ENCODE assay signal across 8 mouse cellular contexts in the genomic region with DNA sequence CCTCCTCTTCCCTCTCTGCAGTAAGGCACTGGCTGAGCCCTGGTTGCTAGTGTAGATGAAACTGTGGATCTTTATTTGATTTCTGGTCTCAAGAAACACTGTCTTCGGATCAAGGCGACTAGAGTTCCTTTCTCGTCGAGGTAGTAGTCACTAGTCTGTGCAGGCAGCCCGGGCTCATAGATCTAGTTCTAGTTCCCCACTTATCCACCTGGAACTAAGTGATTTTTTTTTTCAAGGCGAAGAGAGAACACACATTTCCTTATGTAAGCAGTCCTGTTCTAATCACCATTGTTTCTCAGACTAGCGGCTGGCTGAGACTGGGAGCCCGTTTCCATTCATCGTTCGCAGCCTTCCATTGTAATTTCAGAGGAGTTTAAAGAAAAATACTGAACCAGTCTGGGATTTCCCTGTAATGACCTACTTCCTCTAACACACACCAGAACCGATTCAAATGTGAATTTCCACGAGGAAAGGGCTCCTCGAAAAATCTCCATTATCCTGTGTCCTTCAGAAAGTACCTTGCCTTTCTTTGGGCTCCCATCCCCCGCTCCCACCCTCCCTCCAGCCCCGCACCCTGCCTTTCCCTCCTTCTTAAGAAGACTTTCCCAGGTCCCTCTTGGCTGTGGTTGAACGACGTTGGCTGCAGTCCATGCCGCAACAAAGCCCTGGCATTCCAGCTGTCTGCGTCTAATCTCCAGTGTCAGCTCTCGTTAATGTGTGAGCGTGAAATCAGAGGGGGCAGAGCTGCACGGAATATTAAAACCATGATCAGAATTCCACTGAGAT.
DNase-seq lines count a peak whose midpoint lies in the region; ATAC-seq lines count a peak whose summit lies in the region.

No protein-coding gene starts in this region.

- intact Hi-C loops in left cerebral cortex, postnatal 36 days (cut with DNase I): loop anchor here (2.0 to 10.0 kb wide), 4 partner anchors 121 to 215 kb away; no protein-coding TSS in a partner anchor

- DNase-seq in adrenal gland, adult 18-20 months (ENCODE audit: low spot score in 2 of 2): peak; percentile 23 to 27
- peak; percentile 83 for DNase-seq in embryo, embryonic 10.5 days (ENCODE audit: low spot score)
- DNase-seq in heart, adult 18-20 months: peak; percentile 41 to 55
- DNase-seq in kidney, adult 18-20 months: peak; percentile 50
- DNase-seq in left cerebral cortex, postnatal 36 days (ENCODE audit: low spot score in 2 of 2): peak; percentile 77
- no peak for DNase-seq in spleen, postnatal 10 days (ENCODE audit: low spot score in 2 of 2)

- WGBS in midbrain, embryonic 12.5 days: under 1% methylated on average over 22 of the region's 22 CpGs
- 1% methylated on average over 22 of the region's 22 CpGs for WGBS in stomach, embryonic 15.5 days

- ATAC-seq in midbrain, embryonic 12.5 days (ENCODE audit: low FRiP score, low read depth): peak; percentile 90
- ATAC-seq in stomach, embryonic 15.5 days (ENCODE audit: insufficient read depth, low FRiP score, low read depth): peak; percentile 60; the same call in 1 of the 2 replicates

- H3K4me1 ChIP-seq in midbrain, embryonic 12.5 days: peaks cover 26% of the 10 kb centered on the region
- peaks cover 4% of the 10 kb centered on the region; the same call in 1 of the 2 replicates for H3K4me1 ChIP-seq in stomach, embryonic 15.5 days

- peak overlapping the region; percentile 54 for H3K9ac ChIP-seq in midbrain, embryonic 12.5 days (replicated peaks)
- H3K9ac ChIP-seq in stomach, embryonic 15.5 days: peak overlapping the region; percentile 19; the same call in 1 of the 2 replicates

- H3K36me3 ChIP-seq in midbrain, embryonic 12.5 days: no peaks in the 10 kb centered on the region
- no peaks in the 10 kb centered on the region for H3K36me3 ChIP-seq in stomach, embryonic 15.5 days

- peak overlapping the region; percentile 98 for H3K27ac ChIP-seq in midbrain, embryonic 12.5 days (replicated peaks)
- peak overlapping the region; percentile 87 for H3K27ac ChIP-seq in stomach, embryonic 15.5 days

- H3K9me3 ChIP-seq in midbrain, embryonic 12.5 days: no peaks in the 10 kb centered on the region
- no peaks in the 10 kb centered on the region for H3K9me3 ChIP-seq in stomach, embryonic 15.5 days

- peak overlapping the region; percentile 30 for H3K4me3 ChIP-seq in midbrain, embryonic 12.5 days
- peak overlapping the region; percentile 38 for H3K4me3 ChIP-seq in stomach, embryonic 15.5 days (replicated peaks)

- H3K27me3 ChIP-seq in midbrain, embryonic 12.5 days: no peaks in the 10 kb centered on the region
- H3K27me3 ChIP-seq in stomach, embryonic 15.5 days (replicated peaks): no peaks in the 10 kb centered on the region

- H3K4me2 ChIP-seq in midbrain, embryonic 12.5 days (replicated peaks): peak overlapping the region; percentile 54
- peak overlapping the region; percentile 63 for H3K4me2 ChIP-seq in stomach, embryonic 15.5 days

Comparison
In these comparisons a context has a peak if more than half of its experiments do, and no peak if none do; other contexts are left out.
1. DNase-seq: peak in adrenal gland, adult 18-20 months (2 of 2), embryo, embryonic 10.5 days (single experiment), heart, adult 18-20 months (2 of 2), kidney, adult 18-20 months (single experiment) and left cerebral cortex, postnatal 36 days (2 of 2); none in spleen, postnatal 10 days (0 of 2).